Mouse (Mus musculus) neural tube, embryonic 11.5 days (tissue): ENCODE results near the gene Pdcl3. TPM values are rescaled to one million over a fixed set of nuclear protein-coding genes. Genes with fewer than 3 reads are reported as not detected.
"Not testable (repeated sequence)": the region's sequence is repeated elsewhere in the genome, so short reads cannot be mapped to it uniquely, and the experiment has no call there.

Experiments used
- ATAC-seq: fragments of 200-750 bp; cut with Nextera tagmentation; 2 replicates; pipeline ENCODE4 v1.8.0; 2017; ENCODE audit warnings: moderate number of reproducible peaks, mild to moderate bottlenecking, moderate TSS enrichment, moderate library complexity; ENCODE audit not compliant: insufficient read depth, low FRiP score, low TSS enrichment
- DNase-seq: peaks from one replicate; pipeline ENCODE4 v3.0.0-alpha.2; 2015; ENCODE audit warnings: low spot score
- H3K27ac ChIP-seq: fragments of 300-500 bp; sonication (generic); 2 replicates; pipeline ENCODE4 v1.5.1; 2014; ENCODE audit warnings: low read depth, mild to moderate bottlenecking, low read length
- H3K27me3 ChIP-seq: fragments of 300-500 bp; sonication (generic); 2 replicates; pipeline ENCODE4 v1.6.1; 2014; ENCODE audit warnings: mild to moderate bottlenecking, low read length, mixed read lengths; ENCODE audit not compliant: control insufficient read depth, insufficient read depth
- H3K36me3 ChIP-seq: fragments of 300-500 bp; sonication (generic); 2 replicates; pipeline ENCODE4 v1.6.1; 2014; ENCODE audit warnings: mild to moderate bottlenecking, low read length, moderate library complexity, mixed read lengths; ENCODE audit not compliant: control insufficient read depth, insufficient read depth
- H3K4me1 ChIP-seq: fragments of 300-500 bp; sonication (generic); 2 replicates; pipeline ENCODE4 v1.6.1; 2014; ENCODE audit warnings: low read length, mixed read lengths; ENCODE audit not compliant: control insufficient read depth, insufficient read depth
- H3K4me2 ChIP-seq: fragments of 300-500 bp; sonication (generic); 2 replicates; pipeline ENCODE4 v1.6.1; 2014; ENCODE audit warnings: low read depth, mild to moderate bottlenecking, moderate library complexity
- H3K4me3 ChIP-seq: fragments of 300-500 bp; sonication (generic); 2 replicates; pipeline ENCODE4 v1.5.1; 2014; ENCODE audit warnings: low read depth, low read length
- H3K9ac ChIP-seq: fragments of 300-500 bp; sonication (generic); 2 replicates; pipeline ENCODE4 v1.6.1; 2014; ENCODE audit warnings: mild to moderate bottlenecking, low read length
- H3K9me3 ChIP-seq: fragments of 300-500 bp; sonication (generic); 2 replicates; pipeline ENCODE4 v1.6.1; 2016; ENCODE audit warnings: low read length; ENCODE audit not compliant: control insufficient read depth
- WGBS: fragments of 180-500 bp; shearing (Covaris S2); extraction: QIAGEN DNeasy Blood & Tissue Kit; methylation state at CpG from one replicate; pipeline ENCODE4 v1.1.7; 2014; 5-methylcytosine and 5-hydroxymethylcytosine counted together
- polyA plus RNA-seq: library from polyadenylated mRNA; unstranded; fragments of >200 nt; fragmentation: Nextera tagmentation; extraction: Ambion mirVana; gene quantifications from 2 replicates; pipeline ENCODE4 v1.2.1, GENCODE M21; 2014

The Pdcl3 gene
- polyA plus RNA-seq, 1 experiment from 2014 or later: 147 TPM

DNA sequence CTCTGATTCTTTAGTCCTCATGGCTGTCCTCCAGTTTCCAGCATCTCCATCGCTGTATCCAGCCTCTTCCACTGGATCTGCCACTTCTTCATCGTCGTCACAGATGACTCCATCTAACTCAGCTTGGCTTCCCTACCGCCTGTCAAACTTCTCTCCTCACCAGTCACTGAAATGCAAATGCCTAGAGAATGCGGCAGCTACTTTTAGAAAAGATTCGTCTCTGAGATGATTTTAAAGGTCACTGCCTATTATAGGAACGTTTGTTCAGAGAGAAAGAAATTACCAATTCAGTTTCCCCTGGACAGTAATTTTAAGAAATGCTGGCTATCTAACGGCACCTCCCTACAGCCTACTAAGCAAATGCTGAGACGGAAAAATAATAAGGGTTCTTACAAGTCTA, 50.4 kb downstream of the Pdcl3 start:
- H3K4me1 ChIP-seq: no peaks in the 10 kb centered on the region
- no peak overlapping the region for H3K27ac ChIP-seq

DNA sequence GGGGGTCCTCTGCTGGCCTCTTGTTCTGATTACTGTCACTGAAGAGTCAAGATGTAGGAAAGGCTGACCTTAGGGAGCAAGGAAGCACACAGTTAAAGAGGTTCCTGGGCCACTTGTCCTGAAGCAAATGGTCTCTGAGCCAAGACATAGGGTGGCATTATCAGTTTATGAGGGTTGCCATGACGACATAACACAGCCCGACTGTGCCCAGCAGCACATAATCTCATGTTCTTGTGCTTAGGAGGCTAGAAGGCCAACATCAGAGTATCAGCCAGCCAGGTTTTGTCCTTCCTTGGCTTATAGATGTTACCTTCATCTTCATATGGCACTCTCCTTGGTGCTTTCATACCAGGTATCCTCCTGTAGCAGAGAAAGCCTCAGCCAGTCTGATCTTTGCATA, 56.8 kb downstream of the Pdcl3 start:
- H3K27ac ChIP-seq: no peak overlapping the region
- no peak overlapping the region for H3K9ac ChIP-seq
- WGBS: 69% methylated on average over 2 of the region's 2 CpGs
- H3K9me3 ChIP-seq: no peaks in the 10 kb centered on the region
- ATAC-seq (no peak), DNase-seq (no peak)
- no peaks in the 10 kb centered on the region for H3K4me1 ChIP-seq
- H3K4me3 ChIP-seq: no peak overlapping the region
- H3K36me3 ChIP-seq: no peaks in the 10 kb centered on the region
- no peak overlapping the region for H3K4me2 ChIP-seq
- H3K27me3 ChIP-seq: no peaks in the 10 kb centered on the region

More for the DNA sequence above, 50.4 kb downstream of the Pdcl3 start:
- no peak overlapping the region for H3K4me2 ChIP-seq
- ATAC-seq: no peak
- H3K4me3 ChIP-seq: no peak overlapping the region
- WGBS: 91% methylated on average over 9 of the region's 9 CpGs
- H3K27me3 ChIP-seq: no peaks in the 10 kb centered on the region
- DNase-seq: no peak
- H3K9ac ChIP-seq: no peak overlapping the region
- no peaks in the 10 kb centered on the region for H3K36me3 ChIP-seq
- H3K9me3 ChIP-seq: no peaks in the 10 kb centered on the region

DNA sequence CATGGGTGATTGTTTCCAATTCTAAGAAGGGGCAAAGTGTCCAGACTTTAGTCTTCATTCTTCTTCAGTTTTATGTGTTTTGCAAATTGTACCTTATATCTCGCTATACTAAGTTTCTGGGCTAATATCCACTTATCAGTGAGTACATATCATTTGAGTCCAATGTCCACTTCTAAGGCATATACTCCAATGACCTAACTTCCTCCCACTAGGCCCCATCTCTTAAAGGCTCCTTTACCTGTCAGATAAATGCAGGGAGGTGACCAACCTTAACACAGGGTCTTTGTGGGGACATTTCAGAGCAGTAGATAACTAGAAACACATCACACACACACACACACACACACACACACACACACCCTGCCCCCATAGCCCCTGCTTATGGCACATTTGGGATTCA, 59.0 kb downstream of the Pdcl3 start:
- not testable (repeated sequence) for H3K4me1 ChIP-seq, H3K4me2 ChIP-seq, H3K4me3 ChIP-seq, H3K9ac ChIP-seq, ATAC-seq, DNase-seq, H3K27ac ChIP-seq, H3K36me3 ChIP-seq, H3K9me3 ChIP-seq, H3K27me3 ChIP-seq
- 85% methylated on average over 1 of the region's 1 CpGs for WGBS

DNA sequence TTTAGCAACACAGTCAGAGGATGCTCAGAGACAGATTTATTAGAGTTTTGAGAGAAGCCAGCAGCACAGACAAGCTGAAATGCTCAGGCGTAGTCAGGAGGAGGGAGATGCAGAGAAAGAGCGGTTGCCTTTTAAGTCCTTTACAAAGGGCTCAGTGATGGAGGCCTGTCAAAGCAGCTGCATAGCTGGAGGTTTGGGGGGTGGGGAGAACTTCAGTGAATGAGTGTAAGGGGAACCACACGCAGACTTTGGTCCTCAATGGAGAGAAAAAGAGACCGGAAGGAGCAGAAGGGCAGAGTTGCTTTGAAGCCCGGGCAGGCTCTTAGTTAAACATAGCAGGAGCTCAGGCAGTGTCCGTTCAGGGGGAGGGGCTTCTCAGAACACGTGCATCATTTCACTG, 61.3 kb downstream of the Pdcl3 start:
- Histone ChIP-seq H3K4me3 (no peak overlapping the region), H3K4me2 (no peak overlapping the region), H3K9ac (no peak overlapping the region), H3K27me3 (no peaks in the 10 kb centered on the region), H3K9me3 (no peaks in the 10 kb centered on the region; the same call in 1 of the 2 replicates), H3K36me3 (no peaks in the 10 kb centered on the region), H3K4me1 (no peaks in the 10 kb centered on the region), H3K27ac (no peak overlapping the region)
- DNase-seq (no peak), ATAC-seq (no peak)
- 13% methylated on average over 7 of the region's 7 CpGs for WGBS

Other genes with a start within 250 kb of the Pdcl3 start
- 4.8 and 5.4 TPM in 2 replicates for gene Lonrf2, start 148.9 kb upstream of the Pdcl3 start, polyA plus RNA-seq
- gene Chst10, start 87.4 kb upstream of the Pdcl3 start, polyA plus RNA-seq: 23.7 and 25.3 TPM in 2 replicates
- 2.7 and 3.4 TPM in 2 replicates for gene Nms, start 46.5 kb upstream of the Pdcl3 start, polyA plus RNA-seq
- 0.17 and 0.38 TPM in 2 replicates for gene Npas2, start 208.1 kb downstream of the Pdcl3 start, polyA plus RNA-seq